Mouse (Mus musculus) small intestine, adult 2 months (tissue): ENCODE measurements around the gene Ube2l6.

Experiments used
- CTCF ChIP-seq: fragments of 200-500 bp; IDR thresholded peaks from 2 replicates; pipeline ENCODE4 v1.5.1; 2012; ENCODE audit warnings: low read depth, mild to moderate bottlenecking, control low read depth, inconsistent platforms, low read length, moderate library complexity, mixed read lengths; ENCODE audit not compliant: insufficient replicate concordance, insufficient read length; ENCODE audit errors: extremely low read depth
- POLR2A ChIP-seq: fragments of 200-500 bp; IDR thresholded peaks from 2 replicates; pipeline ENCODE4 v1.6.1; 2012; ENCODE audit warnings: low read depth, mild to moderate bottlenecking, control low read depth, inconsistent platforms, low read length, moderate library complexity

DNA sequence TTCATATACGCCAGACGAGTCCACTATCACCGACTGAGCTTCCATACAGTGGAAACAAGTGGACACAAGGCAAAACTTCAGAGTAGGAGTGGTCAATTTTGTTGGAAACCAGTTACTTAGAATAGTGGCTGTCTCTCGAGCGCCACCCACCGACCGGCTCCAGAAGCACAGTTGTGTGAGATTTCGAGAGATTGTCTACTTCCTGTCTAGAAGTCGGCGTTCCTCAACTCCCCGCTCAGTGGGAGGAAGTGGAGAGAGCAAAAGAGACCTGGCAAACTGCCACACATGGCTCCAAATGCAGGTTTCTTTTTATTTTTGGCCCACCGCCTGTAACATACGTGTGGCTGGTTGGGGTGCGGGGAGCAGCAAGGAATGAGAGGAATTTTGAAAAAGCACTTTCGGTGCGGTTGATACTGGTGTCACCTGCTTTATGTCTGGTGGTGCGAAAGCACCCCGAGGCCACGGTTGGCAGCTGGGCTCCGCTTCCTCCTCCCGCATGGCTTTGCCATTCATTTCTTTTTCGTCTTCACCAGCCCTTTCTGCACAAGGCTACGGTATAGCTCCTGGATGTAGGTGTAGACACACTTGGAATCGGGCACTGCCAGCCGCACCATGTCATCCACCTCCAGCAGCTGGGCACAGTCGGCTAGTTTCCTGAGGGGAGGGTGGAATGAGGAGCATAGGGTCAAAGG is 12.4 kb downstream of the Ube2l6 start:
- peak; percentile 88; the same call in 1 of the 2 replicates for TF ChIP-seq CTCF
- no peak; the same call in 1 of the 2 replicates for TF ChIP-seq POLR2A
